Mouse (Mus musculus): ENCODE measurements around the gene Xrcc6. TPM values are rescaled to one million over a fixed set of nuclear protein-coding genes. Genes with fewer than 3 reads are reported as not detected.
A peak's percentile ranks its signal among the peaks of the same experiment; 100 is the strongest.

Gene Xrcc6
- total RNA-seq, 2 experiments from 2014 or later = 21.4 to 23.5 TPM

DNA sequence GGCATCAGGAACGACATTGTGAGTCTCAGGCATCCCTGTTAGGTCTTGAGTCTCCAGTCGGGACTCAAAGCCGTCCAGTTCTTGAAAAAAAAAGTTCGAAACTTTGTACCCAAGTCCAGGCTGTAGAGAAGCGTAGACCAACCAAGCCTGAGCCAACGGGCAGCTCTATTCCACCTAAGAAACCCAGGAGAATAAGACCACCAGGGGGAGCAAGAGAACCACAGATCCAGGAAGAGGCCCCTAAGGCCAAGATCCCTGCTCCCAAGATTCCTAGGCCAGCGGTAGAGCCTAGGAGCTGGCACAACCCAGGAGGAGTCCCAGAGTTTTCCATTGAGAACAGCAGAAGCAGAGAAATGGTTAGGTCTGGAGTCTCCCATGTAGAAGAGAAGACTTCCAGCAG lies 77.9 kb downstream of the Xrcc6 start:
- intact Hi-C loops (cut with DNase I) = loop anchor here (1.0 to 5.0 kb wide), 2 partner anchors 42 to 171 kb away; no protein-coding TSS in a partner anchor
- peak; percentile 35 for DNase-seq (ENCODE audit: low spot score)

DNA sequence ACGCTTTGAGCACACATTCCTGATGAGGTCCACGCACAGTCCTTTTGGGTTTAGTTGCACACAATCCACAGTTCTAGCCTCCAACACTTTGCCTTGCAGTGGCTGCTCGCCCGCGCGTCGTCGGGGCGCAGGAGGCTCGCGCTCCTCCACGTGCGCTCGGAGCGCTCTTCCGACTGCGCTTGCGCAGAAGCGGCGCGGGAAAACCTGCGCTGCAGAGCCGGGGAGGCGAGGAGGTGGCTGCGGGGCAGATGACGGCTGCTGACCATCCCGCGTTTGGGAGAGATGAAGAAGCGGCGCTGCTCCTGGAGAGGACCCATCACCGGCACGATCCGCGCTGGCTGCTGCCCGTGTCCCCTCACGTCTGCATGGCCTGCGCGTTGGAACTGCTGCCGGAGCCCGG lies 82.3 kb downstream of the Xrcc6 start, which contains the start of gene Mei1:
Gene Mei1, plus strand, starts transcription at position 99 of the 400 bp plus-strand sequence.
- intact Hi-C loops (cut with DNase I) = loop anchor here (5.0 kb wide), 1 partner anchor 37 kb away; no protein-coding TSS in a partner anchor

GRCm38 (mm10) chr15:82071816-82072469 lies 84.3 kb downstream of the Xrcc6 start:
- intact Hi-C loops (cut with DNase I) = no loop called here
- no peak for DNase-seq (ENCODE audit: low spot score)

More for the DNA sequence above, 82.3 kb downstream of the Xrcc6 start, which contains the start of gene Mei1:
- DNase-seq (ENCODE audit: low spot score) = no peak

- intact Hi-C loops (cut with DNase I) = no loop called here
- DNase-seq (ENCODE audit: low spot score) = no peak
These were observed 85.9 kb downstream of the Xrcc6 start for GRCm38 (mm10) chr15:82073490-82073889.

- DNase-seq (ENCODE audit: low spot score) = no peak
- intact Hi-C loops (cut with DNase I) = loop anchor here (5.0 kb wide), 1 partner anchor 82 kb away; no protein-coding TSS in a partner anchor
These were observed 92.2 kb downstream of the Xrcc6 start for GRCm38 (mm10) chr15:82079883-82080282.

DNA sequence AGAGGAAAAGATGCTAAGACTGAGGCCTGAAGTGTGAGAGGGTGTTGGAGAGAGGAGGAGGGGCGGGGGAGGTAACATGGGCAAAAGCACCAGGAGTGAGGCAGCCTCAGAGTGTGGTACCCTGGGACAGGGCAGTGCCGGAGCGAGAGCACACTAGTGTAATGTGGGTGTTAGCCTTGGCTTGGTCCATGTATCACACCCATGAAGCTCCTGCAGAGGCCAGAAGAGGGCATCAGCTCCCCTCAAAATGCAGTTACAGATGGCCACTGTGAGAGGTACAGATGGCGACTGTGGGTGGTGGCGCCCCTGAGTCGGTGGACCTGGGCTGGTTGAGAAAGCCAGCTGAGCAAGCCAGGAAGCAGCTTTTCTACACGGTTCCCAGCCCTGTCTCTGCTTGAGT lies 93.5 kb downstream of the Xrcc6 start:
- intact Hi-C loops (cut with DNase I) = no loop called here
- no peak for DNase-seq (ENCODE audit: low spot score)

DNA sequence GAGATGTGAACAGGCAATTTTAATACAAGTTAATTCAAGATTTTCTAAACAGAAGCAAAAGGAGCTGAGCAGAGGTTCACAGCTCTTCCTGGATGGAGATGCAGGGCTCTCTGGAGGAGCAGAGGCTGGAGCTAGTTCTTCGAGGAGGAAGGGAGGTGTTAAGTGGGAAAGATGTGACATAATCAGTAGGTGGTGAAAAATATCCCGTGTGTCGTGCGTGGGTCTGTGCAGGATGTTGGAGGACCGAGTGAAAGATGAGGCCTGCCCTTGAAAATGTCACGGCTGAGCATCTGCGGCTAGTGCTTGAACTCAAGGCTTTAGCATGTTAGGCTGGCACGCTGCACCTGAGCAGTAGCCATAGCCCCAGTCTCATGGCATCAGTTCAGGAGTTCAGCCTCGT lies 98.0 kb downstream of the Xrcc6 start:
- DNase-seq (ENCODE audit: low spot score) = no peak
- intact Hi-C loops (cut with DNase I) = no loop called here

DNA sequence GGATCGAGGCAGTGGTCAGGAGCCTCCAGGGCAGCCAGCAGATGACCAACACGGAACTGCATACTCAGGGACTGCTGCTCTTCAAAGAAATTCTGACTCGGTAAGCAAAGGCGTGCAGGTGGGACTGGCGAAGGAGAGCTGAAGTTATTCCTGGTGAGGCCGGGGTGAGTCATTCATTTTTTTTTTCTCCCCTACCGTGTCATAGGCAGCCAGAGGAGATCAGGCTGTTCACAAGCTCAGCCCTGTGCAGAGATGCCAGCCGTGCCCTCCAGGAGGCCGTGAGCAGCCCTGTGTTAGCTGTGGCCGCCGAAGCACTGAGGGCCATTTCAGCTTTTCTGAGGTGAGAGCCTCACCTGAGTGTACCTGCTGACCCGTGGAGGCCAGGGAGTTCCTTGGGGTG lies 98.5 kb downstream of the Xrcc6 start:
- no peak for DNase-seq (ENCODE audit: low spot score)
- intact Hi-C loops (cut with DNase I) = no loop called here

DNA sequence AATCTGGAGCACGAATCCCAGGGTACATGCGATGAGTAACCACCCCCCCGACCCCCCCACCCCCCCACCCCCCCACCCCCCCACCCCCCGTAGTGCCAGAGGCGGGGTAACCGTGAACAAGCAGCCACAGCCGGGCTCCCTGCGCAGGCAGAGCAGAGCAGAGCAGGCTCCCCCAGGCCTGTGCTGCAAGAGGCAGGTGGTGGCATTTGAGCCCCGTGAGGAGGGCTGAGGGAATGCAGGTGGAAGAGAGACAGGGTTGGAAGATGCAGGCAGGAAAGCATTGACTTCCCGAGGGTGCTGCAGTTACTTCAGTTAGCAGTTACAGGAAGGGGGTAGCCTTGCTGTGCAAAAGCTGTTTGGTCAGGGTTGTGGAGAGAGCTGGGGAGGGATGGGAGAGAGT lies 99.6 kb downstream of the Xrcc6 start:
- DNase-seq (ENCODE audit: low spot score) = no peak
- intact Hi-C loops (cut with DNase I) = no loop called here

Other genes with a start within 250 kb of the Xrcc6 start
- 10 to 100 TPM; 70.3 to 72.9 TPM for gene Zc3h7b, start 242.8 kb upstream of the Xrcc6 start, total RNA-seq (2021)
- 10 to 100 TPM; 22.7 to 27.5 TPM for gene Rangap1, start 242.3 kb upstream of the Xrcc6 start, total RNA-seq (2021)
- 100 to 1,000 TPM in 1 of 2 experiments, 10 to 100 TPM in 1; 64.1 to 135 TPM for gene Tef, start 185.4 kb upstream of the Xrcc6 start, total RNA-seq (2021)
- gene Tob2, start 129.0 kb upstream of the Xrcc6 start, total RNA-seq (2021) = 10 to 100 TPM; 66.9 to 95.5 TPM
- gene Phf5a, start 115.9 kb upstream of the Xrcc6 start, total RNA-seq (2021) = 10 to 100 TPM; 29.7 to 38.0 TPM
- gene Aco2, start 115.5 kb upstream of the Xrcc6 start, total RNA-seq (2021) = 1,000 to 10,000 TPM; 2,060 to 2,092 TPM
- 1 to 10 TPM; 6.7 to 7.0 TPM for gene Polr3h, start 61.6 kb upstream of the Xrcc6 start, total RNA-seq (2021)
- gene Csdc2, start 51.1 kb upstream of the Xrcc6 start, total RNA-seq (2021) = 10 to 100 TPM; 73.5 to 87.5 TPM
- 10 to 100 TPM; 26.6 to 27.0 TPM for gene Pmm1, start 26.9 kb upstream of the Xrcc6 start, total RNA-seq (2021)
- gene 1700029P11Rik, start 7.3 kb upstream of the Xrcc6 start, total RNA-seq (2021) = not detected
- 10 to 100 TPM; 24.4 to 25.9 TPM for gene Desi1, start 46.0 kb downstream of the Xrcc6 start, total RNA-seq (2021)
- 10 to 100 TPM; 48.2 to 52.5 TPM for gene Snu13, start 59.8 kb downstream of the Xrcc6 start, total RNA-seq (2021)
- gene 4930407I10Rik, start 71.3 kb downstream of the Xrcc6 start, total RNA-seq (2021) = not detected
- gene Mei1, start 82.2 kb downstream of the Xrcc6 start, total RNA-seq (2021) = not detected
- gene Ccdc134, start 140.1 kb downstream of the Xrcc6 start, total RNA-seq (2021) = 1 to 10 TPM; 4.4 to 6.4 TPM
- 10 to 100 TPM; 20.5 to 21.8 TPM for gene Srebf2, start 159.3 kb downstream of the Xrcc6 start, total RNA-seq (2021)
- gene Shisa8, start 225.0 kb downstream of the Xrcc6 start, total RNA-seq (2021) = under 1 TPM; 0.13 to 0.20 TPM
- gene Tnfrsf13c, start 236.5 kb downstream of the Xrcc6 start, total RNA-seq (2021) = under 1 TPM in 1 of 2 experiments, not detected in 1; 0.36 TPM

All from heart, postnatal 25 days (tissue).